Mouse (Mus musculus): Measurements from ENCODE around the gene 0610009B22Rik. TPM values are rescaled to one million over a fixed set of nuclear protein-coding genes. Genes with fewer than 3 reads are reported as not detected.
A peak's percentile ranks its signal among the peaks of the same experiment; 100 is the strongest.
"Not testable (repeated sequence)": the region's sequence is repeated elsewhere in the genome, so short reads cannot be mapped to it uniquely, and the experiment has no call there.

The 0610009B22Rik gene
- 10 to 100 TPM; 31.3 to 31.6 TPM for total RNA-seq (2021)
- long read RNA-seq, experiment 1, transcript 0610009B22Rik-201 (2 exons, 813 nt): major isoform, 40 of 45 reads
- long read RNA-seq, experiment 1, partial matches to known transcripts: 0 of 45 reads
- long read RNA-seq, experiment 1, other reads (novel, unspliced or antisense): 5 of 45 reads
- long read RNA-seq, experiment 2, transcript 0610009B22Rik-201 (2 exons, 813 nt): major isoform, 21 of 22 reads
- long read RNA-seq, experiment 2, partial matches to known transcripts: 0 of 22 reads
- long read RNA-seq, experiment 2, other reads (novel, unspliced or antisense): 1 of 22 reads

GRCm38 (mm10) chr11:51688330-51689328 is at the start of gene 0610009B22Rik:
TSS of gene 0610009B22Rik (minus strand) at chr11:51688874.
- peak; percentile 99 to 100 for DNase-seq (ENCODE audit: low spot score in 2 of 2)
- intact Hi-C loops (cut with DNase I): loop anchor here (10.0 kb wide), 1 partner anchor 404 kb away; the partner anchor contains the start of gene Col23a1

- DNase-seq (ENCODE audit: low spot score in 2 of 2); intact Hi-C loops (cut with DNase I): not testable (repeated sequence)
Observed at GRCm38 (mm10) chr11:51734218-51734617, 45.5 kb upstream of the 0610009B22Rik start.

GRCm38 (mm10) chr11:51732883-51733282 is 44.2 kb upstream of the 0610009B22Rik start:
- DNase-seq (ENCODE audit: low spot score in 2 of 2): no peak
- intact Hi-C loops (cut with DNase I): no loop called here

- DNase-seq (ENCODE audit: low spot score in 2 of 2): no peak
- intact Hi-C loops (cut with DNase I): no loop called here
Observed at GRCm38 (mm10) chr11:51721066-51721465, 32.4 kb upstream of the 0610009B22Rik start.

GRCm38 (mm10) chr11:51707080-51707479 is 18.4 kb upstream of the 0610009B22Rik start:
- intact Hi-C loops (cut with DNase I): no loop called here
- no peak for DNase-seq (ENCODE audit: low spot score in 2 of 2)

- DNase-seq (ENCODE audit: low spot score in 2 of 2): no peak
- intact Hi-C loops (cut with DNase I): no loop called here
Observed at GRCm38 (mm10) chr11:51706451-51706850, 17.8 kb upstream of the 0610009B22Rik start.

- peak in 1 of 2 experiments; percentile 44 for DNase-seq (ENCODE audit: low spot score in 2 of 2)
- intact Hi-C loops (cut with DNase I): loop anchor here (5.0 kb wide), 1 partner anchor 34 kb away; no protein-coding TSS in a partner anchor
Observed at GRCm38 (mm10) chr11:51703379-51703998, 14.8 kb upstream of the 0610009B22Rik start.

GRCm38 (mm10) chr11:51702831-51703230 is 14.2 kb upstream of the 0610009B22Rik start:
- intact Hi-C loops (cut with DNase I): loop anchor here (5.0 kb wide), 1 partner anchor 34 kb away; no protein-coding TSS in a partner anchor
- no peak for DNase-seq (ENCODE audit: low spot score in 2 of 2)

GRCm38 (mm10) chr11:51694984-51695383 is 6.3 kb upstream of the 0610009B22Rik start:
- intact Hi-C loops (cut with DNase I): no loop called here
- DNase-seq (ENCODE audit: low spot score in 2 of 2): no peak

GRCm38 (mm10) chr11:51690597-51690996 is 1.9 kb upstream of the 0610009B22Rik start:
- intact Hi-C loops (cut with DNase I); DNase-seq (ENCODE audit: low spot score in 2 of 2): not testable (repeated sequence)

- intact Hi-C loops (cut with DNase I): loop anchor here (10.0 kb wide), 1 partner anchor 405 kb away; the partner anchor contains the start of gene Col23a1
- DNase-seq (ENCODE audit: low spot score in 2 of 2): no peak
Observed at GRCm38 (mm10) chr11:51689343-51689742, 669 bp upstream of the 0610009B22Rik start.

- intact Hi-C loops (cut with DNase I): loop anchor here (1.0 to 10.0 kb wide), 2 partner anchors 65 to 397 kb away; partner anchors contain the start of gene Col23a1
- DNase-seq (ENCODE audit: low spot score in 2 of 2): no peak
Observed at GRCm38 (mm10) chr11:51681976-51682374, 6.7 kb downstream of the 0610009B22Rik start.

GRCm38 (mm10) chr11:51681324-51681975 is 7.2 kb downstream of the 0610009B22Rik start:
- intact Hi-C loops (cut with DNase I): loop anchor here (1.0 to 10.0 kb wide), 2 partner anchors 64 to 397 kb away; partner anchors contain the start of gene Col23a1

GRCm38 (mm10) chr11:51679466-51679865 is 9.2 kb downstream of the 0610009B22Rik start:
- intact Hi-C loops (cut with DNase I): no loop called here
- DNase-seq (ENCODE audit: low spot score in 2 of 2): no peak

More at GRCm38 (mm10) chr11:51681324-51681975, 7.2 kb downstream of the 0610009B22Rik start:
- DNase-seq (ENCODE audit: low spot score in 2 of 2): peak; percentile 81 to 90

- intact Hi-C loops (cut with DNase I): no loop called here
- DNase-seq (ENCODE audit: low spot score in 2 of 2): no peak
Observed at GRCm38 (mm10) chr11:51677737-51678418, 10.8 kb downstream of the 0610009B22Rik start.

- no peak for DNase-seq (ENCODE audit: low spot score in 2 of 2)
- intact Hi-C loops (cut with DNase I): no loop called here
Observed at GRCm38 (mm10) chr11:51675386-51675785, 13.3 kb downstream of the 0610009B22Rik start.

GRCm38 (mm10) chr11:51673291-51673690 is 15.4 kb downstream of the 0610009B22Rik start:
- DNase-seq (ENCODE audit: low spot score in 2 of 2): no peak
- intact Hi-C loops (cut with DNase I): no loop called here

- intact Hi-C loops (cut with DNase I): no loop called here
- DNase-seq (ENCODE audit: low spot score in 2 of 2): no peak
Observed at GRCm38 (mm10) chr11:51671376-51671775, 17.3 kb downstream of the 0610009B22Rik start.

Data from left cerebral cortex, postnatal 14 days (tissue).